Mouse (Mus musculus): ENCODE measurements at regions not wholly inside any gene's neighbourhood (a gene's known extent, or its start where the extent isn't known, plus 50 kb on each side); places are given as distances from the start of the nearest gene placed in this dataset.

DNA sequence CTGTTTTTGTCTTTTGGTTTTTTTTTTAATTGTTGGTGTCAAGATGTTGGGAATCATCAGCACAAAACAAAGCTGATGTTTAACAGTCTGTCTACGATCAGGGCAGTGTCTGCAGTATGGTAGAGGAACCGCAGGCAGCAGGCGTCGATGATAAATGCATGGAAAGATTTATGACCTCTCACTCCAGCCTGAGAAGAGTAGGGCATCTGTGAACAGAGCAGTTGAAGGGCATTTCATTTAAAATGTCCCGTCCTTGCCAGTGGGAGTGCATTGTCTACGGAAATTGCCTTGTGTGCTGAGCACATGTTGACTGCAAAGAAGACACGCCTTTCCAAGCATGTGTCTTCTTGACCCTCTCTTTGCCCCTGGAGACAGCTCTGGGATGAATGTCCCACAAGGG lies 158.7 kb downstream of the Glrx3 start:
- WGBS: 61% methylated on average over 7 of the region's 7 CpGs
- Histone ChIP-seq H3K9me3 (no peaks in the 10 kb centered on the region), H3K27me3 (ENCODE audit: insufficient read depth, poor library complexity, severe bottlenecking) (0 out of 2 replicates have a peak, but pooled peaks cover 9% of the 10 kb centered on the region), H3K27ac (no peak overlapping the region), H3K4me1 (replicated peaks) (peaks cover 3% of the 10 kb centered on the region; the same call in 1 of the 2 replicates), H3K4me3 (no peak overlapping the region), H3K36me3 (no peaks in the 10 kb centered on the region)
- no peak for DNase-seq (ENCODE audit: low spot score)

DNA sequence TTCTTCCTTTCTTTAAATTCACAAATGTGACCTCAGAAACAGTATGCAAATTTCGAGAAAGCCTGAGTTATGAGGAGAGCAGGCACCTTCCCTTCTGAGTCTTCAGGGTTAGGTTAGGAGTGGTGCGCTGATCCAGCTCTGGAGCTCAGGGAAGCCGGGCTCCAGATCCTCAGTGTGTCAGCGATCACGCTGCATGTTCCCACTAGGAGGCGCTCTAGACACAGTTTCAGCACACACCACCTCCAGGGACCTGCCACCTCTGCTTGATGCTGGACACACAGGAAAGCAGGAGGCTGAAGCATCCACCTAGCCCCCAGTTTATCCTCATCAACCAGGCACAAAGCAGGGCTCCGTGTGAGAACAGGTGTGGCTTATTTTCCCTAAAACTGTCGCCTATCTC lies 165.6 kb downstream of the Glrx3 start:
- H3K4me3 ChIP-seq: no peak overlapping the region
- H3K27ac ChIP-seq: no peak overlapping the region
- no peaks in the 10 kb centered on the region for H3K36me3 ChIP-seq
- H3K9me3 ChIP-seq: no peaks in the 10 kb centered on the region
- 9% methylated on average over 8 of the region's 8 CpGs for WGBS
- DNase-seq (ENCODE audit: low spot score): peak; percentile 79
- H3K4me1 ChIP-seq (replicated peaks): peaks cover 5% of the 10 kb centered on the region; the same call in 1 of the 2 replicates
- peaks cover 20% of the 10 kb centered on the region for H3K27me3 ChIP-seq (ENCODE audit: insufficient read depth, poor library complexity, severe bottlenecking)

DNA sequence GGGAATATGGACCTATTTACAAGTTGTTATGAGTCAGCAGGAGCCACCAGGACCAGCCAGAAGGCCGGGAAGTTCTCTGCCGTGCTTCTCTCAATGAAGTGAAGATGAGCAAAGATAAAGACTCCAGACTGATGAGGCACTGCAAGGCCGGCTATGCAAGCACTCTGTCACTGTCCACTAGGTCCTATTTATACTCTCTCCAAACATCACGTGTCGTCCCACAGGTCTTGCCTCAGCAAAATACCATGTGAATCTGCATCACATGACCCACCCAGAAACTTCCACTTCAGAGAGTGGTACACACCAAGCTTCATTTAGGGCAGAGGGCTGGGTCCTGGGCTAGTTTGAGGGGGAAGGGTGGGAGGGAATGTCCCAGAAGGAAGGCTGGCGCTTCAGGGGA lies 172.3 kb downstream of the Glrx3 start:
- H3K27ac ChIP-seq: no peak overlapping the region
- H3K4me1 ChIP-seq (replicated peaks): peaks cover 5% of the 10 kb centered on the region; the same call in 1 of the 2 replicates
- H3K27me3 ChIP-seq (ENCODE audit: insufficient read depth, poor library complexity, severe bottlenecking): peaks cover under 1% of the 10 kb centered on the region; the same call in 1 of the 2 replicates
- no peak for DNase-seq (ENCODE audit: low spot score)
- WGBS: 78% methylated on average over 6 of the region's 6 CpGs
- no peak overlapping the region for H3K4me3 ChIP-seq
- H3K36me3 ChIP-seq: no peaks in the 10 kb centered on the region
- no peaks in the 10 kb centered on the region for H3K9me3 ChIP-seq

DNA sequence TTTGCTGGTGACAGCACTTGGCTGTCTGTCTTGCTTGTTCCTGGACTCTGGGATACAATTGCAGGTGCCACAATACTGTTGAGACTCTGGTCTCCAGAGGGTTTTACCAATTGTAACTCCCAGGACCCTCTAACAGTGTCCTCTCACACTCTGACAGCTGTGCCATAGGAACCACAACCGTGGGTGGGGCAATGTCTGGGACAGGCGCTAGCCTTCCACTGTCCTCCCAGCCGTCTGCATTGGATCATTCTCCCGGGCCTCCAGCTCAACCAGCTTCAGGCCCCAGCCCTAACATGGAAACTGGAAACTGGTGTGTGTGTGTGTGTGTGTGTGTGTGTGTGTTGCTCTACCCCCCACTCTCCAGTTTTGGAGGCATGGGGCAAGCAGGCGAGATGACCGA lies 173.9 kb downstream of the Glrx3 start:
- Histone ChIP-seq H3K9me3 (no peaks in the 10 kb centered on the region), H3K27me3 (ENCODE audit: insufficient read depth, poor library complexity, severe bottlenecking) (no peaks in the 10 kb centered on the region), H3K36me3 (no peaks in the 10 kb centered on the region), H3K27ac (no peak overlapping the region), H3K4me3 (no peak overlapping the region), H3K4me1 (replicated peaks) (peaks cover 5% of the 10 kb centered on the region; the same call in 1 of the 2 replicates)
- DNase-seq (ENCODE audit: low spot score): no peak
- WGBS: 73% methylated on average over 6 of the region's 6 CpGs

DNA sequence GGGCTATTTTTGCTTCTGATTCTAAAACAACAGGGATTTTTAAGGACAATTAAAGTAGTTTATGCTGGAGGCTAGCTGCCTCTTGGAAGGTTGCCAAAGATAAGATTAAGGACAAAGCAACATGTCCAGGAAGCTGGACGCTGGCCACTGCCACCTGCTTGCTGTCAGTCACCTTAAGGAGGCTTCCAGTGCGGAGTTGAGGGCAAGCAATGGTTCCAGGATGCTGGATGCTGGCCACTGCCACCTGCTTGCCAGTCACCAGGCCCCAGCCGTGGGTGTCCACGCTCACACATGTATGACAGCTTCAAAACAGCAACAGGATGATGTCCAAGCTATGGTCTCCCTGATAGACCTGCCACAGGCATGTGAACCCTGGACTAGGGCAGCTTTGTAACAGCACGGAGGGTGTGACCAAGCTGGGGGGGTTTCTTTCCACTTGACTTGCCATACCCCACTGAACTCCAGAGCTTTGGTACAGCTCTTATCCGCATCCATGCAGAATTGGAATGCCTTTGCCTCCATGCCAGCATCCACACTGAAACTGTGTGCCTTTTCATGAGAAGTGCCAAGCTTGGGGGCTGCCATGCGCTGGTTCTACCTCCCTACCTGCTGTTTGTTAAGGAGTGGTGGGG lies 174.6 kb downstream of the Glrx3 start:
- Histone ChIP-seq H3K9me3 (0 out of 2 replicates have a peak, but pooled peaks cover 5% of the 10 kb centered on the region), H3K4me3 (no peak overlapping the region), H3K27me3 (ENCODE audit: insufficient read depth, poor library complexity, severe bottlenecking) (no peaks in the 10 kb centered on the region), H3K4me1 (replicated peaks) (peaks cover 5% of the 10 kb centered on the region; the same call in 1 of the 2 replicates), H3K36me3 (no peaks in the 10 kb centered on the region), H3K27ac (no peak overlapping the region)
- DNase-seq (ENCODE audit: low spot score): no peak
- 86% methylated on average over 7 of the region's 7 CpGs for WGBS

DNA sequence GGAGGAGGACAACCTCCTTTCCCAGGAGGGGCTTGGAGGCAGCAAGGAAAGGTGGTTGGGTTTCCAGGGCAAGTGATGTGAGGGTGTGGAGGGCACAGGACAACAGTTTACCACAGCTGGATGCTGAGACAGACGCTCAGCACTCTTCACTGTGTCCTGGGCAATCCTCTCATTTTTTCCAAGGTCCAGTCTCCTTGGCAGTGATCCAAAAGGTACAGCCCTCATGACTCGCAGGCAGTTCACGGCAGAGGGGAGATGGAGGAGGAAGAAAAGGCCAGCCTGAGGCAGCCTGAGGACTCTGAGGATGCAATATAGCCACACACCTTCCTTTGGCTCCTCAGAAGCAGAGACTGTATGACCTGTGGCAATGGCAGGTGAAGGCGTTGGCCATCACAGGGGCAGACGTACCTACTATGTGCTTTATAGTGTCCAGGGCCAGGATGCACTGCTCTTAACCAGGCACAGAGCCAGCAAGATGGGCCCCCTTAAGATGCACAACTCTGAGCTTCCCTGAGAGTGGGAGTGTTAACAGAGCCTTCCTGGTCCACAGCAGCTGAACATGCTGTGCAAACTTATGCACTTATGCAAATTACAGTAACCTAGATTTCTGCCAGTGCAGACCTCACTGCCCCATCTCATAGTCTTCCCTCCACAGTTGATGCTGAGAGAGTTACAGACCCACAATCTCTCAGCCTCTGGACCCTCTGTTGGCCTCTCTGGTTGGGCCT lies 181.2 kb downstream of the Glrx3 start:
- DNase-seq (ENCODE audit: low spot score): no peak
- no peaks in the 10 kb centered on the region for H3K27me3 ChIP-seq (ENCODE audit: insufficient read depth, poor library complexity, severe bottlenecking)
- H3K27ac ChIP-seq: no peak overlapping the region
- 0 out of 2 replicates have a peak, but pooled peaks cover 5% of the 10 kb centered on the region for H3K9me3 ChIP-seq
- 88% methylated on average over 5 of the region's 5 CpGs for WGBS
- H3K4me1 ChIP-seq (replicated peaks): peaks cover 8% of the 10 kb centered on the region; the same call in 1 of the 2 replicates
- H3K4me3 ChIP-seq: no peak overlapping the region
- no peaks in the 10 kb centered on the region for H3K36me3 ChIP-seq

DNA sequence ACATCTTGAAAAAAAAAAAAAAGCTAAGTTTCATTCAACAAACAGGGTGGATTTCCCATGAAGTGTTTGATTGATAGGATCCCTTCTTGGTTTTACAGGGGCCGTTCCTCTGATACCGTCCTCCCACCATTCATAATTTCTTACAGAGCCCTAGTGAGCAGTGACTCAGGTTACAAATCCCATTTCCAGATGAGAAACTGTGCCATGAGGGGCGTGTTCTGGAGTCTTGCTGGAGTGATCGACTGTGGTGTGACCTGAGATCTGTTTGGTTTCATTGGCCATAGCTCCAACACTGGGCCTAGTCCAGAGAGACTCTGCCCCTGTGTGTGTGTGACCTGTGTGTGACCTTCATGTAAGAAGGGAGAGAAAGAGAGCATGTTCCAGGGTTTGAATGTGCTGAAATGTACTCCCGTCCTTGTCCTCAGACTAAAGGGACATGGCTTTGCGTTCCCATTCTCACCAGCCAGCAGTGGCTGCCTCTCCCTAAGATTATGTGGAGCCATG lies 181.9 kb downstream of the Glrx3 start:
- Histone ChIP-seq H3K9me3 (0 out of 2 replicates have a peak, but pooled peaks cover 5% of the 10 kb centered on the region), H3K4me1 (replicated peaks) (peaks cover 8% of the 10 kb centered on the region; the same call in 1 of the 2 replicates), H3K27ac (no peak overlapping the region), H3K4me3 (no peak overlapping the region), H3K27me3 (ENCODE audit: insufficient read depth, poor library complexity, severe bottlenecking) (no peaks in the 10 kb centered on the region), H3K36me3 (no peaks in the 10 kb centered on the region)
- WGBS: 70% methylated on average over 6 of the region's 6 CpGs
- DNase-seq (ENCODE audit: low spot score): no peak

DNA sequence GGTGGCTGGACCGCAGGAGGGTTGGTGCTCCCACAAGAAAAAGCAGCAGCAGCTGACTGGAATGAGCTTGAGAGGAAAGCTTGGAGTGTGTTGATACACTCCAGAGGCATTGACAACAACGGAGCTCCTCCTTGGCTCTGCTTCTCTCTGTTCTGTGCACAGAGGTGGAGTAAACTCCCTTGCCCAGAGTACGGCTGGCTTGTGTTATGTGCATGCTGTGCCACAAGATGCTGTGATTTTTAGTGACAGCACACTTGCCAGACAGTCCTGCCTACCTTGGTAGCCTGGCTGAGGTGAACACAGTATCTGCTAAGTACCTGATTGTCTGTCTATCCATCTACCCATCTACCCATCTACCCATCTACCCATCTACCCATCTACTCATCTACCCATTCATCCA lies 190.9 kb downstream of the Glrx3 start:
- Histone ChIP-seq H3K4me3 (no peak overlapping the region), H3K27me3 (ENCODE audit: insufficient read depth, poor library complexity, severe bottlenecking) (no peaks in the 10 kb centered on the region), H3K27ac (no peak overlapping the region), H3K36me3 (no peaks in the 10 kb centered on the region), H3K9me3 (no peaks in the 10 kb centered on the region), H3K4me1 (replicated peaks) (no peaks in the 10 kb centered on the region)
- WGBS: 87% methylated on average over 3 of the region's 3 CpGs
- no peak for DNase-seq (ENCODE audit: low spot score)

DNA sequence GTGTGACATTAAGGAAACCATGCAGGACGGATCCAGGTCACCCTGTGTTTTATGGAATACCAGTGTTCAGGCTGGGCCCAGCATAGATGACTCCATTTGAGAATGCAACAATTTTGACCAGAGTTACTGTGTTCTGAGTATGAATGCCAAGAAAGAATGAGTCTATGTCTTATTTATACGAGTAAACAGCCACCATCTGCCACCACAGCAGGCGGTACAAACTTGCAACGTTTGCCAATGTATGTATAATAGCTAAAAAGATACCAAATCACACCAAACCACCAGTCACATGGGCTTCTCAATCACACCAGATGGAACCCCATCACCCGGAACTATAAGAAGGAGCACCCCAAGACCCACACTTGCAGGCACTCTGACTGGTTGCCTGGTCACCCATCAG lies 192.1 kb downstream of the Glrx3 start:
- Histone ChIP-seq H3K27me3 (ENCODE audit: insufficient read depth, poor library complexity, severe bottlenecking) (no peaks in the 10 kb centered on the region), H3K27ac (no peak overlapping the region), H3K36me3 (no peaks in the 10 kb centered on the region), H3K4me3 (no peak overlapping the region), H3K9me3 (no peaks in the 10 kb centered on the region), H3K4me1 (replicated peaks) (no peaks in the 10 kb centered on the region)
- DNase-seq (ENCODE audit: low spot score): no peak
- WGBS: 90% methylated on average over 5 of the region's 5 CpGs

DNA sequence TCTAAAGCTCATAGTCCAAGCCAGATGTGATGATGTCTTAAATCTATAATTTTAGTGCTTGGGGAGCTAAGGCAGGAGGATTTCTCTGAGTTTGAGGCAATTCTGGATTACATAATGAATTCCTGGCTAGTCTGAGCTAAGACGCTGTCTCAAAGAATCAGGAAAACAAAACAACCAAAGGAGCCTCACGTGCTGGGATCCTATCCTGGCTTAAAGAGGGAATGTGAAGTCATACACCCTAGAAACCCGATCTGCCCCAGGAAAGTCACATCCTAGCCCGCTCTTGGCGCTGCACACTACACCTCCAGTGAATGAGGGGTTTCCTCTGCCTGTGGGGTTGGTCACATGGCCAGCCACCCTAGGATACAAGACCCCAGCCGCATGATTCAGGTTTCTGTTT lies 211.2 kb downstream of the Glrx3 start:
- Histone ChIP-seq H3K36me3 (no peaks in the 10 kb centered on the region), H3K27me3 (ENCODE audit: insufficient read depth, poor library complexity, severe bottlenecking) (no peaks in the 10 kb centered on the region), H3K9me3 (no peaks in the 10 kb centered on the region), H3K27ac (no peak overlapping the region), H3K4me1 (replicated peaks) (peaks cover 7% of the 10 kb centered on the region; the same call in 1 of the 2 replicates), H3K4me3 (no peak overlapping the region)
- no peak for DNase-seq (ENCODE audit: low spot score)
- 60% methylated on average over 6 of the region's 6 CpGs for WGBS

DNA sequence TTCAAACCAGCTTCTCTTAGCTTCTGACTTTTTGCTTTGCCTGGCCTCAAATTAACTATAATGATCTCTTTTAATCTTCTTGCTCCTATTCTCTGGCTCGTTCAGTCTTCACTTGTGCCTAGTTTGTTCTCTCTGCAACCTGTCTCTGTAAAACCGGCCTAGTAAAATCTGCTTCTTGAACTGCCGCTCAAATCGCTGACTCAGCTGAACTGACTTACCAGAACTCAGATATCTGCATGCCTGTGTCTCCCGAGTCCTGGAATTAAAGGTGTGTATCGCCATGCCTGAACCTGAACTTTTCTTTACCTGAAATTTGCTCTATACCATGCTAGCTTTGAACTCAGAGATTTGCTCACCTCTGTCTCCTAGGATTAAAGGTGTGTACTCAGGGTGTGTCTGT lies 212.2 kb downstream of the Glrx3 start:
- peaks cover 7% of the 10 kb centered on the region; the same call in 1 of the 2 replicates for H3K4me1 ChIP-seq (replicated peaks)
- WGBS: 91% methylated on average over 6 of the region's 6 CpGs
- no peaks in the 10 kb centered on the region for H3K27me3 ChIP-seq (ENCODE audit: insufficient read depth, poor library complexity, severe bottlenecking)
- no peak overlapping the region for H3K4me3 ChIP-seq
- no peaks in the 10 kb centered on the region for H3K9me3 ChIP-seq
- no peak overlapping the region for H3K27ac ChIP-seq
- no peaks in the 10 kb centered on the region for H3K36me3 ChIP-seq
- DNase-seq (ENCODE audit: low spot score): no peak

DNA sequence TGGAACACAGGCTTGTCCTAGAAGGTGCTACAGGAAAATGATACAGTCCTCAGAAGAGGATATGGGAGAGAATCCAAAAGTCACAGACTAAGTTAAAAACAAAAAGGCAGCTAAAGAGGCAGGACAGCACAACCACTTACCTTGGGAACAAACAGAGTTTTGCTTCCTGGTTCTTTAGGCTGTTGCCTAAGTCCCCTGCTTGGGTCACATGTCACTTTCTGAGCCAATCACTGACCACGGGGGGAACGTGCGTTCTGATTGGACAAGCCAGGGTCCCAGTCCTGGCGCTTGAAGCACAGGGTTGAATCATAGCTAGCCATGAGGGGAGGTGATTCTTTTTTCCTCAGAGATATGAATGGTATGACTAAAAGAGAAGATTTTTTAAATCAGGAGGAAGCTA lies 216.4 kb downstream of the Glrx3 start:
- DNase-seq (ENCODE audit: low spot score): no peak
- Histone ChIP-seq H3K4me3 (no peak overlapping the region), H3K4me1 (replicated peaks) (peaks cover 7% of the 10 kb centered on the region; the same call in 1 of the 2 replicates), H3K27me3 (ENCODE audit: insufficient read depth, poor library complexity, severe bottlenecking) (no peaks in the 10 kb centered on the region), H3K27ac (no peak overlapping the region), H3K9me3 (no peaks in the 10 kb centered on the region), H3K36me3 (no peaks in the 10 kb centered on the region)
- WGBS: 92% methylated on average over 4 of the region's 4 CpGs

DNA sequence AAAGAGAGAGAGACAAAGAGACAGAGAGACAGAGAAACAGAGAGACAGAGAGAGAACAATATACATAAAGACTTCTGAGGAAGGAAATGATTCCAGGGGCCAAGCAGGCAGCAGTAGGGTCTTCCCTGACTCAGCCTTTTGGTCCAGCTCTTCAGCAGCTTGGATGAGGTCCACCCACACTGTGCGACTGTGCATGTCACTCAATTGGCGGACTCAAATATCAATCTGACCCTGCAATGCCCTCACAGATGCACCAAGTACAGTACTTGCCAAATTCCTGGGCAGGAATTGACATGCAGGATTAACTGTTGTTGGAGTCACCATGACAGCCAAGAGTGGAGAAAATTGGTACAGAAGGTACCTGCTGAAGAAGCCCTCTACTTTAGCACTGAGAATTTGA lies 229.8 kb downstream of the Glrx3 start:
- Histone ChIP-seq H3K27me3 (ENCODE audit: insufficient read depth, poor library complexity, severe bottlenecking) (no peaks in the 10 kb centered on the region), H3K9me3 (no peaks in the 10 kb centered on the region), H3K4me3 (no peak overlapping the region), H3K4me1 (replicated peaks) (no peaks in the 10 kb centered on the region), H3K36me3 (no peaks in the 10 kb centered on the region), H3K27ac (no peak overlapping the region)
- WGBS: 92% methylated on average over 2 of the region's 2 CpGs
- no peak for DNase-seq (ENCODE audit: low spot score)

All from hindbrain, embryonic 10.5 days (tissue).